Mouse (Mus musculus) erythroblast, embryonic 14.5 days (primary cell): ENCODE data around the gene Gimap5.

Source experiments
- GATA1 ChIP-seq: IDR thresholded peaks from 2 replicates; pipeline ENCODE4 v1.6.1; 2012; ENCODE audit warnings: low read length, inconsistent platforms, mixed read lengths
- TAL1 ChIP-seq: IDR thresholded peaks from 3 replicates; pipeline ENCODE4 v1.6.1; 2012; ENCODE audit warnings: low read length, inconsistent platforms, mixed read lengths

- TF ChIP-seq TAL1 (no peak), GATA1 (no peak)
Observed at GRCm38 (mm10) chr6:48741273-48741672, 4.7 kb upstream of the Gimap5 start.
